Mouse (Mus musculus): Measurements from ENCODE around the gene Bcl9. TPM values are rescaled to one million over a fixed set of nuclear protein-coding genes. Genes with fewer than 3 reads are reported as not detected.

The Bcl9 gene
- polyA plus RNA-seq, 1 experiment: 15.2 TPM

DNA sequence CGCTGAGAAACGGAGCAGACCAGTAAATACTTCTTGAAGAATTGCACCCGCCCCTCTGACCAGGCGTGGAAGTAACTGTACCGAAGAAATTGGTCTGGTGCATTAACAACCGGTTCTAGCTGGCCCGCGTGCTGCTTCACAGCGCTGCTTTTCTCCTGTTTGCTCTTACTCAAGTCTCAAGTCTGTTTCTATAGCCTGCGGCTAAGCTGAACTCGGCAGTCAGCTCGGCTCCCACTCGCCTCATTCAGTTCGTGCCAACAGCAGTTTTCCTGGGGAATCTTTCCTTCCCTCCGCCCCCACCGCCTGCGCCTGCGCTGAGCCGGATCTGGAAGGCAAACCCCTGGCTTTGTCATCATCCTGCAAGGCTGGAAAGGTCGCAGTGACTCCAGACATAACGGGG, 14.3 kb upstream of the Bcl9 start:
- no peak for DNase-seq (ENCODE audit: low read depth in 1 of 2, low spot score in 2 of 2)
- TF ChIP-seq CTCF (IDR thresholded peaks at IDR 0.05; ENCODE audit: extremely low read depth, insufficient read depth, insufficient read length, insufficient replicate concordance) (no peak), POLR2A (IDR thresholded peaks at IDR 0.05; ENCODE audit: low read depth, low read length) (no peak)
- WGBS: 74% methylated on average over 21 of the region's 21 CpGs
- Histone ChIP-seq H3K36me3 (ENCODE audit: control insufficient read depth, insufficient read depth, low read length) (no peaks in the 10 kb centered on the region), H3K27me3 (ENCODE audit: control insufficient read depth, insufficient read depth, low read length) (no peaks in the 10 kb centered on the region), H3K4me1 (ENCODE audit: control insufficient read depth, insufficient read depth, insufficient read length) (no peaks in the 10 kb centered on the region), H3K27ac (ENCODE audit: insufficient read depth, low read length) (no peak overlapping the region), H3K4me3 (ENCODE audit: extremely low read depth, insufficient read depth, insufficient read length) (no peak overlapping the region)

DNA sequence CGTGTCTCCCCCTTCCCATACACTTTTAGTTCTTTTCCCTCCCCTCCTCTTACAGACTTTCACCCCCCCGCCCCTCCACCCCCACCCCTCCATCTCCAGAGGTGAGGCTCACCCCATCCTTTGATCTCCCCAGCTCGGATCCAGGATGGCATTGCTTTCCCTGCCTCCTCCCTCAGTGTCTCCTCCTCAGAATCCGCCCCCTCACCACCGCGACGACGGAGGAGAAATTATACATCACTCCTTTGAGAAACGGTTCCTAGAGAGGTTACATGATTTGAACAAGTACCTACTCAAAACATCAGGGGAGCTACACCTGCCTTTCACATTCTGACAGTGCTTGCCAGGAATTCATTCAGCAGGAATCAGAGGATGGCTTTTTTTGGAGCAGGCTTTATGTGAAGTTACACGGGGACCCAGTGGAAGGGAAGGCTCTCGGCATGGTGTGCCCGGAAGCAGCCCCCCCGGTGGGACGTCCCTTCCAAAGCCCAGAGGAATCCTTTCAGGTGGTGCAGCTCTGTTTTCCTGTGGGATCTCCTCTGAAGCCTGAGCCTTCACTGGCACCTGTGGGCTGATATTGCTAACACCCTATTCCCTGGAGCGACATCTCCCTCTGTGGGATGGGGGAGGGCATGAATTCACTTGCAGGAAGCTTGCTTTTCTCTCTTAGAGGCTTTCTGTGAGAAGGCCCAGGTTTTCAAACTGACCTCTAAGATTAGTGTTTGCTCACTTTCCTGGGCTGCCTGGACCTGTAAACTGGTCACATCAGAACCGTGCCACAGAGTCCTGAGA, 12.2 kb upstream of the Bcl9 start:
- no peak overlapping the region for H3K27ac ChIP-seq (ENCODE audit: insufficient read depth, low read length)
- H3K27me3 ChIP-seq (ENCODE audit: control insufficient read depth, insufficient read depth, low read length): no peaks in the 10 kb centered on the region
- 23% methylated on average over 15 of the region's 16 CpGs for WGBS
- H3K4me1 ChIP-seq (ENCODE audit: control insufficient read depth, insufficient read depth, insufficient read length): no peaks in the 10 kb centered on the region
- H3K4me3 ChIP-seq (ENCODE audit: extremely low read depth, insufficient read depth, insufficient read length): no peak overlapping the region
- no peaks in the 10 kb centered on the region for H3K36me3 ChIP-seq (ENCODE audit: control insufficient read depth, insufficient read depth, low read length)
- TF ChIP-seq POLR2A (IDR thresholded peaks at IDR 0.05; ENCODE audit: low read depth, low read length) (no peak), CTCF (IDR thresholded peaks at IDR 0.05; ENCODE audit: extremely low read depth, insufficient read depth, insufficient read length, insufficient replicate concordance) (no peak)
- DNase-seq (ENCODE audit: low read depth in 1 of 2, low spot score in 2 of 2): no peak

GRCm38 (mm10) chr3:97308440-97308839, 10.7 kb upstream of the Bcl9 start:
- 91% methylated on average over 2 of the region's 2 CpGs for WGBS
- TF ChIP-seq POLR2A (IDR thresholded peaks at IDR 0.05; ENCODE audit: low read depth, low read length) (no peak), CTCF (IDR thresholded peaks at IDR 0.05; ENCODE audit: extremely low read depth, insufficient read depth, insufficient read length, insufficient replicate concordance) (no peak)
- H3K4me3 ChIP-seq (ENCODE audit: extremely low read depth, insufficient read depth, insufficient read length): no peak overlapping the region
- H3K27ac ChIP-seq (ENCODE audit: insufficient read depth, low read length): no peak overlapping the region
- no peak for DNase-seq (ENCODE audit: low read depth in 1 of 2, low spot score in 2 of 2)
- H3K27me3 ChIP-seq (ENCODE audit: control insufficient read depth, insufficient read depth, low read length): no peaks in the 10 kb centered on the region
- H3K36me3 ChIP-seq (ENCODE audit: control insufficient read depth, insufficient read depth, low read length): no peaks in the 10 kb centered on the region
- H3K4me1 ChIP-seq (ENCODE audit: control insufficient read depth, insufficient read depth, insufficient read length): no peaks in the 10 kb centered on the region

DNA sequence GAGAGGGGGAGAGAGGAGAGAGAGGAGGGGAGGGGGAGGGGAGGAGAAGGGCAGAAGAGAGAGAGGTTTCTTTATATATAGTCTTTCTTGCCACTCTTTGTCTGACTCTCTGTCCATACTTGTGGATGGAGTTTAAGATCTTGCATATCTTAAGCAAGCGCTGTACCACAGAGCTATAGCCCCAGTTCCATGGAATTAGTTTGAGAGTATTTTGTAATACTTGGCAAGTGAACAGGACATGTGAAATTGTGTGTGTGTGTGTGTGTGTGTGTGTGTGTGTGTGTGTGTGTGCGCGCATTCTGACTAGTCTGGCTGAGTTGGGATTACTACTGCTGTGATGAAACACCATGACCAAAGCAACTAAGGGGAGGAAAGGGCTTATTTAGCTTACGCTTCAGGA, 8.2 kb upstream of the Bcl9 start:
- no peak for TF ChIP-seq CTCF (IDR thresholded peaks at IDR 0.05; ENCODE audit: extremely low read depth, insufficient read depth, insufficient read length, insufficient replicate concordance)
- TF ChIP-seq POLR2A (IDR thresholded peaks at IDR 0.05; ENCODE audit: low read depth, low read length): no peak

DNA sequence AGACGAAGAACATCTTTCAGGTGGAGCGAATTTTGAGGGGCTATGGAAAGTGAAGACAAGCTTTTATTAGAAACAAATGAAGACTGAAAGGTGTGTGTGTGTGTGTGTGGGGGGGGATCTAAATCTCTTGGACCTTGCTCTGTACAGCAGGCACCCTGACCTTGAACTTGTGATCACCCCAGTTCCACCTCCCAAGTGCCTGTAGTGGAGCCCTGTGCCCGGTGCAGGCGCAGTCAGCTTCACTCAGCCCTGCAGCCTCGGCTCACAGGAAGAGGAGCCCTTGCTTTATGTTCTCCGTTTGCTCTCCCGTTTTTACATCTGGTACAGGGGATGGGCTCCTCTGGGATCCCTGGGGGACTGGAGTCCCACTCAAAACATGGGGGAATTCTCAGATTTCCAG, 3.9 kb upstream of the Bcl9 start:
- Histone ChIP-seq H3K27ac (ENCODE audit: insufficient read depth, low read length) (no peak overlapping the region), H3K4me3 (ENCODE audit: extremely low read depth, insufficient read depth, insufficient read length) (no peak overlapping the region), H3K27me3 (ENCODE audit: control insufficient read depth, insufficient read depth, low read length) (no peaks in the 10 kb centered on the region), H3K4me1 (ENCODE audit: control insufficient read depth, insufficient read depth, insufficient read length) (peaks cover 4% of the 10 kb centered on the region; the same call in 1 of the 2 replicates), H3K36me3 (ENCODE audit: control insufficient read depth, insufficient read depth, low read length) (no peaks in the 10 kb centered on the region)
- WGBS: 83% methylated on average over 7 of the region's 7 CpGs
- TF ChIP-seq CTCF (IDR thresholded peaks at IDR 0.05; ENCODE audit: extremely low read depth, insufficient read depth, insufficient read length, insufficient replicate concordance): no peak
- TF ChIP-seq POLR2A (IDR thresholded peaks at IDR 0.05; ENCODE audit: low read depth, low read length): no peak
- no peak for DNase-seq (ENCODE audit: low read depth in 1 of 2, low spot score in 2 of 2)

More for the DNA sequence above, 8.2 kb upstream of the Bcl9 start:
- no peaks in the 10 kb centered on the region for H3K27me3 ChIP-seq (ENCODE audit: control insufficient read depth, insufficient read depth, low read length)
- no peaks in the 10 kb centered on the region for H3K36me3 ChIP-seq (ENCODE audit: control insufficient read depth, insufficient read depth, low read length)
- DNase-seq (ENCODE audit: low read depth in 1 of 2, low spot score in 2 of 2): no peak
- no peak overlapping the region for H3K27ac ChIP-seq (ENCODE audit: insufficient read depth, low read length)
- WGBS: 89% methylated on average over 4 of the region's 4 CpGs
- no peak overlapping the region for H3K4me3 ChIP-seq (ENCODE audit: extremely low read depth, insufficient read depth, insufficient read length)
- H3K4me1 ChIP-seq (ENCODE audit: control insufficient read depth, insufficient read depth, insufficient read length): no peaks in the 10 kb centered on the region

GRCm38 (mm10) chr3:97300370-97300769, 2.7 kb upstream of the Bcl9 start:
- Histone ChIP-seq H3K4me1 (ENCODE audit: control insufficient read depth, insufficient read depth, insufficient read length) (peaks cover 4% of the 10 kb centered on the region; the same call in 1 of the 2 replicates), H3K27ac (ENCODE audit: insufficient read depth, low read length) (no peak overlapping the region), H3K36me3 (ENCODE audit: control insufficient read depth, insufficient read depth, low read length) (no peaks in the 10 kb centered on the region), H3K4me3 (ENCODE audit: extremely low read depth, insufficient read depth, insufficient read length) (no peak overlapping the region), H3K27me3 (ENCODE audit: control insufficient read depth, insufficient read depth, low read length) (no peaks in the 10 kb centered on the region)
- DNase-seq (ENCODE audit: low read depth in 1 of 2, low spot score in 2 of 2): no peak
- 90% methylated on average over 7 of the region's 7 CpGs for WGBS
- TF ChIP-seq POLR2A (IDR thresholded peaks at IDR 0.05; ENCODE audit: low read depth, low read length) (no peak), CTCF (IDR thresholded peaks at IDR 0.05; ENCODE audit: extremely low read depth, insufficient read depth, insufficient read length, insufficient replicate concordance) (no peak)

- Histone ChIP-seq H3K27me3 (ENCODE audit: control insufficient read depth, insufficient read depth, low read length) (no peaks in the 10 kb centered on the region), H3K36me3 (ENCODE audit: control insufficient read depth, insufficient read depth, low read length) (no peaks in the 10 kb centered on the region), H3K27ac (ENCODE audit: insufficient read depth, low read length) (no peak overlapping the region), H3K4me3 (ENCODE audit: extremely low read depth, insufficient read depth, insufficient read length) (no peak overlapping the region), H3K4me1 (ENCODE audit: control insufficient read depth, insufficient read depth, insufficient read length) (peaks cover 4% of the 10 kb centered on the region; the same call in 1 of the 2 replicates)
- TF ChIP-seq CTCF (IDR thresholded peaks at IDR 0.05; ENCODE audit: extremely low read depth, insufficient read depth, insufficient read length, insufficient replicate concordance) (no peak), POLR2A (IDR thresholded peaks at IDR 0.05; ENCODE audit: low read depth, low read length) (no peak)
- DNase-seq (ENCODE audit: low read depth in 1 of 2, low spot score in 2 of 2): no peak
Observed at GRCm38 (mm10) chr3:97299885-97300284, 2.2 kb upstream of the Bcl9 start.

Data from spleen, adult 2 months (tissue).